Mouse (Mus musculus): ENCODE results near the gene Cpne2.

DNA sequence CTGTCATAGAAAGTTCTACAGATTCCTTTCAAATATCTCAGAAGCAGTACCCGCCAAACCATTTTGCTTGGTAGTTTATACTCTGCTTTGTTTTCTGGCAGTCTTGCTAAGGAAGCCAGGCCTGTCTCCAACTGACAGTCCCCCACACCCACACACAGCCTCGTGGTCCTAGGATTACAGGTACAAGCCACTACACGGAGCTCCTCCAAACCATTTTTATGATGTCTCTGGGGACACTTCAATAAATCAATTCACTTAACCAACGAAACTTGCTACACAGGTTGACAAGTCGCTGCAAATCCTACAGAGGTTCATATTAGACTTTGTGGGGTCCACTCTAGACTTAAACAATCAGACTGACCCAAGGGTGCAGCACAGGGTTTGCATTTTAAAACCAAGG, 67.7 kb downstream of the Cpne2 start:
- TF ChIP-seq POLR2A (IDR thresholded peaks at IDR 0.05; ENCODE audit: insufficient read depth, low read length) (no peak), CTCF (IDR thresholded peaks at IDR 0.05; ENCODE audit: low read depth, low read length) (no peak), EP300 (IDR thresholded peaks at IDR 0.05; ENCODE audit: insufficient read depth, low read depth, low read length) (no peak)
